Mouse (Mus musculus) CD4-positive, CD25-positive, alpha-beta regulatory T cell, adult 4 months (primary cell): ENCODE results near the gene Capn7. TPM values are rescaled to one million over a fixed set of nuclear protein-coding genes. Genes with fewer than 3 reads are reported as not detected.

Source experiments
- ATAC-seq: one replicate; pipeline ENCODE4 v1.8.0; 2017
- polyA plus RNA-seq, 2 experiments: library from polyadenylated mRNA; unstranded; fragments of 100-300 nt; shearing (Covaris generic); gene quantifications; one replicate each; pipeline ENCODE4 v1.2.1; 2017

The Capn7 gene
- polyA plus RNA-seq, 2 experiments from 2014 or later = 16.0 to 18.3 TPM

GRCm38 (mm10) chr14:31416411-31416810 is 80.0 kb downstream of the Capn7 start:
- no peak for ATAC-seq

- ATAC-seq = no peak
These were observed 80.6 kb downstream of the Capn7 start for GRCm38 (mm10) chr14:31416835-31417549.

- ATAC-seq = no peak
These were observed 82.8 kb downstream of the Capn7 start for GRCm38 (mm10) chr14:31419279-31419678.

GRCm38 (mm10) chr14:31420135-31420534 is 83.7 kb downstream of the Capn7 start:
- ATAC-seq = no peak

GRCm38 (mm10) chr14:31420562-31420961 is 84.1 kb downstream of the Capn7 start:
- ATAC-seq = no peak

GRCm38 (mm10) chr14:31420985-31421384 is 84.5 kb downstream of the Capn7 start:
- ATAC-seq = no peak

Other genes starting within 250 kb of the Capn7 start
- gene Smim4, start 207.7 kb upstream of the Capn7 start, polyA plus RNA-seq = 10 to 100 TPM; 66.3 to 68.7 TPM
- not detected for gene Nt5dc2, start 205.6 kb upstream of the Capn7 start, polyA plus RNA-seq
- 1 to 10 TPM in 1 of 2 experiments, under 1 TPM in 1; 0.91 to 2.7 TPM for gene Stab1, start 168.0 kb upstream of the Capn7 start, polyA plus RNA-seq
- not detected for gene Tnnc1, start 128.3 kb upstream of the Capn7 start, polyA plus RNA-seq
- 100 to 1,000 TPM; 151 to 190 TPM for gene Nisch, start 119.7 kb upstream of the Capn7 start, polyA plus RNA-seq
- gene Sema3g, start 118.8 kb upstream of the Capn7 start, polyA plus RNA-seq = not detected
- 10 to 100 TPM; 11.8 to 12.2 TPM for gene Phf7, start 85.3 kb upstream of the Capn7 start, polyA plus RNA-seq
- gene Bap1, start 85.2 kb upstream of the Capn7 start, polyA plus RNA-seq = 10 to 100 TPM; 26.4 to 36.3 TPM
- gene Dnah1, start 12.7 kb upstream of the Capn7 start, polyA plus RNA-seq = under 1 TPM in 1 of 2 experiments, not detected in 1; 0.06 TPM
- gene Sh3bp5, start 99.4 kb downstream of the Capn7 start, polyA plus RNA-seq = 10 to 100 TPM; 15.4 to 16.8 TPM
- gene Eaf1, start 157.8 kb downstream of the Capn7 start, polyA plus RNA-seq = 10 to 100 TPM in 1 of 2 experiments, 1 to 10 TPM in 1; 9.8 to 10.8 TPM
- 10 to 100 TPM; 68.2 to 69.7 TPM for gene Mettl6, start 158.4 kb downstream of the Capn7 start, polyA plus RNA-seq